Mouse (Mus musculus) left cerebral cortex, postnatal 14 days (tissue): ENCODE measurements around the gene Olfm4. TPM values are rescaled to one million over a fixed set of nuclear protein-coding genes. Genes with fewer than 3 reads are reported as not detected.

Experiments
- DNase-seq, 2 experiments: peaks; one replicate each; pipeline ENCODE4 v3.0.0; 2021 to 2022; ENCODE audit warnings: low spot score in 2 of 2, mixed read lengths in 1 of 2
- intact Hi-C: fragments of 180-260 bp; cut with DNase I; formaldehyde crosslinking; loops from one replicate; pipeline ENCODE4 v1.15.1; 2025
- long read RNA-seq, 2 experiments: library from polyadenylated mRNA; stranded (forward); transcript quantifications; one replicate each; pipeline ENCODE4 v2.0.0; 2021
- total RNA-seq, 2 experiments: library from RNA; stranded (reverse); gene quantifications; 2 replicates each; pipeline ENCODE4 v1.2.3; 2021

Gene Olfm4
- total RNA-seq: 1 to 10 TPM; 1.3 to 1.4 TPM
- long read RNA-seq, experiment 1: 0 reads
- long read RNA-seq, experiment 2: 0 reads

- intact Hi-C loops: no loop called here
- DNase-seq: no peak
These were observed at the start of gene Olfm4 for GRCm38 (mm10) chr14:79983781-79984180. Olfm4 (plus strand) TSS chr14:79984081.

- no peak for DNase-seq
- intact Hi-C loops: no loop called here
These were observed 49.5 kb upstream of the Olfm4 start for GRCm38 (mm10) chr14:79934426-79934825.

- DNase-seq: no peak
- intact Hi-C loops: no loop called here
These were observed 46.9 kb upstream of the Olfm4 start for GRCm38 (mm10) chr14:79936879-79937468.

GRCm38 (mm10) chr14:79945876-79946275 lies 38.0 kb upstream of the Olfm4 start:
- intact Hi-C loops: no loop called here

GRCm38 (mm10) chr14:79955678-79956077 lies 28.2 kb upstream of the Olfm4 start:
- no peak for DNase-seq

More at GRCm38 (mm10) chr14:79945876-79946275, 38.0 kb upstream of the Olfm4 start:
- no peak for DNase-seq

GRCm38 (mm10) chr14:79957789-79958487 lies 25.9 kb upstream of the Olfm4 start:
- no peak for DNase-seq
- intact Hi-C loops: no loop called here

More at GRCm38 (mm10) chr14:79955678-79956077, 28.2 kb upstream of the Olfm4 start:
- intact Hi-C loops: no loop called here

- intact Hi-C loops: no loop called here
- no peak for DNase-seq
These were observed 22.7 kb upstream of the Olfm4 start for GRCm38 (mm10) chr14:79961187-79961586.

GRCm38 (mm10) chr14:79961602-79962001 lies 22.3 kb upstream of the Olfm4 start:
- no peak for DNase-seq
- intact Hi-C loops: no loop called here

GRCm38 (mm10) chr14:79970165-79970564 lies 13.7 kb upstream of the Olfm4 start:
- intact Hi-C loops: no loop called here

GRCm38 (mm10) chr14:79970928-79971738 lies 12.7 kb upstream of the Olfm4 start:
- intact Hi-C loops: no loop called here

More at GRCm38 (mm10) chr14:79970165-79970564, 13.7 kb upstream of the Olfm4 start:
- DNase-seq: peak; percentile 23 to 45

GRCm38 (mm10) chr14:79981437-79981836 lies 2.4 kb upstream of the Olfm4 start:
- no peak for DNase-seq
- intact Hi-C loops: no loop called here

More at GRCm38 (mm10) chr14:79970928-79971738, 12.7 kb upstream of the Olfm4 start:
- no peak for DNase-seq

- DNase-seq: no peak
- intact Hi-C loops: no loop called here
These were observed 1.3 kb downstream of the Olfm4 start for GRCm38 (mm10) chr14:79985137-79985670.

- intact Hi-C loops: no loop called here
- DNase-seq: no peak
These were observed 1.8 kb downstream of the Olfm4 start for GRCm38 (mm10) chr14:79985696-79986095.

- DNase-seq: no peak
- intact Hi-C loops: no loop called here
These were observed 3.0 kb downstream of the Olfm4 start for GRCm38 (mm10) chr14:79986831-79987230.

- no peak for DNase-seq
- intact Hi-C loops: no loop called here
These were observed 5.9 kb downstream of the Olfm4 start for GRCm38 (mm10) chr14:79989785-79990184.

GRCm38 (mm10) chr14:79990547-79990946 lies 6.7 kb downstream of the Olfm4 start:
- intact Hi-C loops: no loop called here
- no peak for DNase-seq

GRCm38 (mm10) chr14:79997534-79997933 lies 13.7 kb downstream of the Olfm4 start:
- intact Hi-C loops: no loop called here
- no peak for DNase-seq

GRCm38 (mm10) chr14:80000110-80000531 lies 16.2 kb downstream of the Olfm4 start:
- intact Hi-C loops: no loop called here
- DNase-seq: no peak

GRCm38 (mm10) chr14:80007686-80008085 lies 23.8 kb downstream of the Olfm4 start:
- intact Hi-C loops: no loop called here

GRCm38 (mm10) chr14:80010426-80010825 lies 26.5 kb downstream of the Olfm4 start:
- DNase-seq: no peak

More at GRCm38 (mm10) chr14:80007686-80008085, 23.8 kb downstream of the Olfm4 start:
- no peak for DNase-seq

More at GRCm38 (mm10) chr14:80010426-80010825, 26.5 kb downstream of the Olfm4 start:
- intact Hi-C loops: no loop called here
